Mouse (Mus musculus) ES-Bruce4 (cell line): ENCODE measurements at regions not wholly inside any gene's neighbourhood (a gene's known extent, or its start where the extent isn't known, plus 50 kb on each side); places are given as distances from the start of the nearest gene placed in this dataset.

Source experiments
- CTCF ChIP-seq: IDR thresholded peaks from one replicate; pipeline ENCODE4 v1.8.1; 2011; ENCODE audit warnings: low read depth, low read length
- EP300 ChIP-seq: IDR thresholded peaks from 2 replicates; pipeline ENCODE4 v1.6.1; 2011; ENCODE audit warnings: low read depth, low read length; ENCODE audit not compliant: insufficient read depth
- POLR2A ChIP-seq: IDR thresholded peaks from one replicate; pipeline ENCODE4 v1.8.1; 2011; ENCODE audit warnings: low read length; ENCODE audit not compliant: insufficient read depth

DNA sequence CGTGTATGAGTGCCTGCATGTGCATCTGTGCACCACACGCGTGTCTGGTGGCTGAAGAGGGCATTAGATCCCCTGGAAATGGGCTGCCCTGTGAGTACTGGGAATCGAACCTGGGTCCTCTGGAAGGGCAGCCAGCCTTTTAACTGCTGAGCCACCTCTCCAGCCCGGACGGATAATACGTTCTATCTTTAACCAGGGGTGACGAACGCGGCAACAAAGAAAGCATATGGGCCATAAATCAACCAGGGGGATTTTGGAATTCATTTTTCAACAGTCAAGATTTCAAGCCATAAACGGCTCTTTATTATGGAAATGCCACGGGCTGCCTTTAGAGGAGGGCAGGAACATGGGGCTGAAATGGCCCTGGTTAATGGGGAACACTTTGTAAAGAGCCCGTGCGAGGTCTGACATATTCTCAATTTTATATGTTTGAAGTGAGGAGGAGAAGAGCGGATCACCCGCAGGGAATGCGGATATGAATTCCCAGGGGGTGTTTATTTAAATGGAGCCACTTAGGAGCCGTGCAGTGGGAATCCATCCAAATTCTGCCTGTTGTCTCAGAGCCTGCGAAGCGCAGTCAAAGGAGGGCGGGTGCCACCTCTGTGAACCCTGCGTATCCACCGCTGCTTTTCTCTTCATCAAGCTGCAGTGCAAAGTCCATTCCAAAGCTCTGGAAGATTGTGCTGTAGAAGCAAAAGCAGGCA lies 118.0 kb upstream of the Sulf2 start:
- no peak for TF ChIP-seq CTCF
- no peak for TF ChIP-seq EP300
- TF ChIP-seq POLR2A, result no peak
